26 mouse cellular contexts compared by ENCODE assay signal in genomic region chr2:50013882-50014281, GRCm38 (mm10). TPM values are rescaled to one million over a fixed set of nuclear protein-coding genes. Genes with fewer than 3 reads are reported as not detected.
"Had no signal": no experiment of that assay in that cellular context is flagged by ENCODE, and none has a peak within 500 bp of the region (broad histone marks: within the 10 kb centered on the region; RNA-seq: fewer than 3 reads in every experiment).

No protein-coding gene starts in this region.

- H3K27ac ChIP-seq: gastrocnemius, adult 2 months; heart, adult 2 months; heart, embryonic 13.5 days; heart, embryonic 15.5 days; hindbrain, embryonic 10.5 days; hindbrain, embryonic 12.5 days; hindbrain, embryonic 14.5 days; intestine, embryonic 15.5 days; layer of hippocampus, adult 2 months; left cerebral cortex, adult 2 months; limb, embryonic 13.5 days; limb, embryonic 15.5 days; liver, embryonic 12.5 days had no signal

- H3K27me3 ChIP-seq: heart, embryonic 13.5 days; heart, embryonic 15.5 days; hindbrain, embryonic 12.5 days; intestine, embryonic 15.5 days; limb, embryonic 13.5 days; limb, embryonic 15.5 days; liver, embryonic 12.5 days had no signal

- H3K4me3 ChIP-seq: gastrocnemius, adult 2 months; heart, adult 2 months; heart, embryonic 13.5 days; heart, embryonic 15.5 days; hindbrain, embryonic 10.5 days; hindbrain, embryonic 12.5 days; intestine, embryonic 15.5 days; layer of hippocampus, adult 2 months; left cerebral cortex, adult 2 months; limb, embryonic 13.5 days; limb, embryonic 15.5 days; liver, embryonic 12.5 days had no signal

- H3K36me3 ChIP-seq: heart, embryonic 13.5 days; heart, embryonic 15.5 days; hindbrain, embryonic 10.5 days; hindbrain, embryonic 12.5 days; intestine, embryonic 15.5 days; limb, embryonic 13.5 days; limb, embryonic 15.5 days; liver, embryonic 12.5 days had no signal

- ATAC-seq: hindbrain, embryonic 16.5 days; inflammation-experienced regulatory T-cells, adult 6 months; intestine, embryonic 15.5 days; intestine, postnatal 0 days; liver, embryonic 12.5 days had no signal

- H3K4me1 ChIP-seq: heart, embryonic 13.5 days; heart, embryonic 15.5 days; hindbrain, embryonic 10.5 days; hindbrain, embryonic 12.5 days; intestine, embryonic 15.5 days; liver, embryonic 12.5 days had no signal

- H3K4me2 ChIP-seq: heart, embryonic 11.5 days; heart, embryonic 13.5 days; heart, embryonic 15.5 days; hindbrain, embryonic 12.5 days; hindbrain, embryonic 14.5 days; intestine, embryonic 15.5 days; limb, embryonic 13.5 days; limb, embryonic 15.5 days; liver, embryonic 12.5 days had no signal

- DNase-seq: gastrocnemius, adult 2 months; gastrocnemius, postnatal 10 days; gastrocnemius, postnatal 25 days; heart, adult 2 months; heart, postnatal 14 days; heart, postnatal 4 days; kidney, adult 18-20 months; kidney, adult 8-10 months; kidney, postnatal 10 days; kidney, postnatal 25 days; kidney, postnatal 4 days had no signal

RNA-seq across cellular contexts. Expression of gene Lypd6, which starts 52.3 kb away (rescaled TPM):
- polyA plus RNA-seq: inflammation-experienced regulatory T-cells, adult 6 months had no signal
